Mouse (Mus musculus): ENCODE measurements at regions not wholly inside any gene's neighbourhood (a gene's known extent, or its start where the extent isn't known, plus 50 kb on each side); places are given as distances from the start of the nearest gene placed in this dataset.

- Histone ChIP-seq H3K9me3 (no peaks in the 10 kb centered on the region), H3K4me1 (no peaks in the 10 kb centered on the region), H3K4me3 (no peak overlapping the region), H3K27ac (no peak overlapping the region), H3K36me3 (no peaks in the 10 kb centered on the region), H3K27me3 (ENCODE audit: insufficient read depth, poor library complexity, severe bottlenecking) (peaks cover 4% of the 10 kb centered on the region; the same call in 1 of the 2 replicates)
- 63% methylated on average over 10 of the region's 10 CpGs for WGBS
- DNase-seq (ENCODE audit: low spot score) = no peak
Observed at GRCm38 (mm10) chr1:152269936-152270702, 116.4 kb downstream of the Tsen15 start.

GRCm38 (mm10) chr1:152266390-152266789, 120.1 kb downstream of the Tsen15 start:
- no peaks in the 10 kb centered on the region for H3K9me3 ChIP-seq
- no peaks in the 10 kb centered on the region for H3K36me3 ChIP-seq
- no peak for DNase-seq (ENCODE audit: low spot score)
- H3K4me1 ChIP-seq = no peaks in the 10 kb centered on the region
- peaks cover 4% of the 10 kb centered on the region; the same call in 1 of the 2 replicates for H3K27me3 ChIP-seq (ENCODE audit: insufficient read depth, poor library complexity, severe bottlenecking)
- no peak overlapping the region for H3K4me3 ChIP-seq
- H3K27ac ChIP-seq = no peak overlapping the region

- Histone ChIP-seq H3K27ac (no peak overlapping the region), H3K27me3 (ENCODE audit: insufficient read depth, poor library complexity, severe bottlenecking) (peaks cover 4% of the 10 kb centered on the region; the same call in 1 of the 2 replicates), H3K9me3 (no peaks in the 10 kb centered on the region), H3K36me3 (no peaks in the 10 kb centered on the region), H3K4me3 (no peak overlapping the region), H3K4me1 (no peaks in the 10 kb centered on the region)
- 83% methylated on average over 6 of the region's 6 CpGs for WGBS
- no peak for DNase-seq (ENCODE audit: low spot score)
Observed at GRCm38 (mm10) chr1:152264981-152265380, 121.5 kb downstream of the Tsen15 start.

- Histone ChIP-seq H3K4me1 (no peaks in the 10 kb centered on the region), H3K4me3 (no peak overlapping the region), H3K36me3 (no peaks in the 10 kb centered on the region), H3K9me3 (no peaks in the 10 kb centered on the region), H3K27me3 (ENCODE audit: insufficient read depth, poor library complexity, severe bottlenecking) (no peaks in the 10 kb centered on the region), H3K27ac (no peak overlapping the region)
- no peak for DNase-seq (ENCODE audit: low spot score)
- WGBS = 35% methylated on average over 4 of the region's 4 CpGs
Observed at GRCm38 (mm10) chr1:152261472-152261871, 125.0 kb downstream of the Tsen15 start.

GRCm38 (mm10) chr1:152260950-152261349, 125.5 kb downstream of the Tsen15 start:
- no peaks in the 10 kb centered on the region for H3K4me1 ChIP-seq
- 88% methylated on average over 1 of the region's 1 CpGs for WGBS
- no peak for DNase-seq (ENCODE audit: low spot score)

GRCm38 (mm10) chr1:152258258-152258657, 128.2 kb downstream of the Tsen15 start:
- Histone ChIP-seq H3K27me3 (ENCODE audit: insufficient read depth, poor library complexity, severe bottlenecking) (no peaks in the 10 kb centered on the region), H3K9me3 (no peaks in the 10 kb centered on the region), H3K4me1 (no peaks in the 10 kb centered on the region), H3K4me3 (no peak overlapping the region), H3K27ac (no peak overlapping the region), H3K36me3 (no peaks in the 10 kb centered on the region)
- no peak for DNase-seq (ENCODE audit: low spot score)
- 72% methylated on average over 12 of the region's 12 CpGs for WGBS

More at GRCm38 (mm10) chr1:152260950-152261349, 125.5 kb downstream of the Tsen15 start:
- Histone ChIP-seq H3K27ac (no peak overlapping the region), H3K36me3 (no peaks in the 10 kb centered on the region), H3K27me3 (ENCODE audit: insufficient read depth, poor library complexity, severe bottlenecking) (no peaks in the 10 kb centered on the region), H3K4me3 (no peak overlapping the region), H3K9me3 (no peaks in the 10 kb centered on the region)

GRCm38 (mm10) chr1:152253906-152254305, 132.6 kb downstream of the Tsen15 start:
- Histone ChIP-seq H3K4me3 (no peak overlapping the region), H3K27me3 (ENCODE audit: insufficient read depth, poor library complexity, severe bottlenecking) (no peaks in the 10 kb centered on the region), H3K36me3 (no peaks in the 10 kb centered on the region), H3K27ac (no peak overlapping the region), H3K4me1 (no peaks in the 10 kb centered on the region), H3K9me3 (no peaks in the 10 kb centered on the region)
- DNase-seq (ENCODE audit: low spot score) = no peak
- 72% methylated on average over 4 of the region's 4 CpGs for WGBS

GRCm38 (mm10) chr1:152253486-152253885, 133.0 kb downstream of the Tsen15 start:
- H3K4me3 ChIP-seq = no peak overlapping the region
- H3K27me3 ChIP-seq (ENCODE audit: insufficient read depth, poor library complexity, severe bottlenecking) = no peaks in the 10 kb centered on the region
- H3K36me3 ChIP-seq = no peaks in the 10 kb centered on the region
- no peak for DNase-seq (ENCODE audit: low spot score)
- WGBS = 74% methylated on average over 4 of the region's 4 CpGs
- H3K9me3 ChIP-seq = no peaks in the 10 kb centered on the region
- H3K4me1 ChIP-seq = no peaks in the 10 kb centered on the region
- H3K27ac ChIP-seq = no peak overlapping the region

GRCm38 (mm10) chr1:152252658-152253267, 133.7 kb downstream of the Tsen15 start:
- Histone ChIP-seq H3K4me3 (no peak overlapping the region), H3K4me1 (no peaks in the 10 kb centered on the region), H3K27me3 (ENCODE audit: insufficient read depth, poor library complexity, severe bottlenecking) (no peaks in the 10 kb centered on the region), H3K27ac (no peak overlapping the region), H3K9me3 (no peaks in the 10 kb centered on the region), H3K36me3 (no peaks in the 10 kb centered on the region)
- WGBS = 68% methylated on average over 9 of the region's 9 CpGs
- DNase-seq (ENCODE audit: low spot score) = no peak

- 96% methylated on average over 9 of the region's 9 CpGs for WGBS
- no peaks in the 10 kb centered on the region for H3K27me3 ChIP-seq (ENCODE audit: insufficient read depth, poor library complexity, severe bottlenecking)
- no peaks in the 10 kb centered on the region for H3K36me3 ChIP-seq
- H3K27ac ChIP-seq = no peak overlapping the region
- H3K4me1 ChIP-seq = no peaks in the 10 kb centered on the region
- no peak for DNase-seq (ENCODE audit: low spot score)
- H3K9me3 ChIP-seq = no peaks in the 10 kb centered on the region
- H3K4me3 ChIP-seq = no peak overlapping the region
Observed at GRCm38 (mm10) chr1:152241026-152241425, 145.5 kb downstream of the Tsen15 start.

GRCm38 (mm10) chr1:152239376-152239775, 147.1 kb downstream of the Tsen15 start:
- Histone ChIP-seq H3K9me3 (no peaks in the 10 kb centered on the region), H3K4me1 (no peaks in the 10 kb centered on the region), H3K27me3 (ENCODE audit: insufficient read depth, poor library complexity, severe bottlenecking) (no peaks in the 10 kb centered on the region), H3K4me3 (no peak overlapping the region), H3K36me3 (no peaks in the 10 kb centered on the region), H3K27ac (no peak overlapping the region)
- whole genome bisulfite sequencing = 77% methylated on average over 6 of the region's 6 CpGs
- DNase-seq (ENCODE audit: low spot score) = no peak

GRCm38 (mm10) chr1:152235212-152235792, 145.4 kb upstream of the 1700025G04Rik start:
- Histone ChIP-seq H3K4me3 (no peak overlapping the region), H3K4me1 (no peaks in the 10 kb centered on the region), H3K9me3 (no peaks in the 10 kb centered on the region), H3K36me3 (no peaks in the 10 kb centered on the region), H3K27me3 (ENCODE audit: insufficient read depth, poor library complexity, severe bottlenecking) (no peaks in the 10 kb centered on the region; the same call in 1 of the 2 replicates), H3K27ac (no peak overlapping the region)
- 85% methylated on average over 4 of the region's 4 CpGs for WGBS
- no peak for DNase-seq (ENCODE audit: low spot score)

- no peak for DNase-seq (ENCODE audit: low spot score)
- peaks cover under 1% of the 10 kb centered on the region; the same call in 1 of the 2 replicates for H3K4me1 ChIP-seq
Observed at GRCm38 (mm10) chr1:152234716-152235115, 144.8 kb upstream of the 1700025G04Rik start.

More at GRCm38 (mm10) chr1:152234716-152235115, 144.8 kb upstream of the 1700025G04Rik start:
- Histone ChIP-seq H3K27me3 (ENCODE audit: insufficient read depth, poor library complexity, severe bottlenecking) (no peaks in the 10 kb centered on the region; the same call in 1 of the 2 replicates), H3K27ac (no peak overlapping the region), H3K36me3 (no peaks in the 10 kb centered on the region), H3K9me3 (no peaks in the 10 kb centered on the region), H3K4me3 (no peak overlapping the region)
- WGBS = 90% methylated on average over 2 of the region's 2 CpGs

All from heart, embryonic 10.5 days (tissue).